Mouse (Mus musculus): ENCODE measurements around the gene Wwox. TPM values are rescaled to one million over a fixed set of nuclear protein-coding genes. Genes with fewer than 3 reads are reported as not detected.

Wwox gene
- polyA plus RNA-seq, 2 experiments, result 2.5 to 2.6 TPM

- no peak for DNase-seq (ENCODE audit: low read depth in 3 of 3, low spot score in 3 of 3)
- Histone ChIP-seq H3K4me2 (ENCODE audit: low read depth) (no peak overlapping the region), H3K27ac (no peak overlapping the region), H3K4me3 (ENCODE audit: insufficient read depth in 1 of 2, low read depth in 2 of 2, low read length in 2 of 2) (no peak overlapping the region), H3K4me1 (replicated peaks; ENCODE audit: control insufficient read depth in 2 of 2, insufficient read depth in 2 of 2, low read length in 1 of 2) (no peaks in the 10 kb centered on the region), H3K9ac (replicated peaks) (no peak overlapping the region), H3K36me3 (replicated peaks; ENCODE audit: control insufficient read depth, insufficient read depth, low read depth) (no peaks in the 10 kb centered on the region), H3K27me3 (ENCODE audit: control insufficient read depth, insufficient read depth, low read length) (no peaks in the 10 kb centered on the region), H3K9me3 (ENCODE audit: control insufficient read depth, low read length) (no peaks in the 10 kb centered on the region)
- 62% methylated on average over 8 of the region's 8 CpGs for WGBS (ENCODE audit: insufficient replicate concordance)
- ATAC-seq (ENCODE audit: insufficient read depth), result no peak
- TF ChIP-seq EP300 (IDR thresholded peaks at IDR 0.05; ENCODE audit: low read depth) (no peak), CTCF (IDR thresholded peaks at IDR 0.05; ENCODE audit: low read depth) (no peak)
Observed at GRCm38 (mm10) chr8:114956377-114957168, 517.1 kb downstream of the Wwox start.

GRCm38 (mm10) chr8:114958437-114959107 lies 519.1 kb downstream of the Wwox start:
- ATAC-seq (ENCODE audit: insufficient read depth), result no peak
- no peaks in the 10 kb centered on the region for H3K27me3 ChIP-seq (ENCODE audit: control insufficient read depth, insufficient read depth, low read length)
- no peaks in the 10 kb centered on the region for H3K36me3 ChIP-seq (replicated peaks; ENCODE audit: control insufficient read depth, insufficient read depth, low read depth)
- no peaks in the 10 kb centered on the region for H3K9me3 ChIP-seq (ENCODE audit: control insufficient read depth, low read length)
- no peak overlapping the region for H3K9ac ChIP-seq (replicated peaks)
- no peak overlapping the region for H3K27ac ChIP-seq
- H3K4me3 ChIP-seq (ENCODE audit: insufficient read depth in 1 of 2, low read depth in 2 of 2, low read length in 2 of 2), result no peak overlapping the region
- TF ChIP-seq CTCF (IDR thresholded peaks at IDR 0.05; ENCODE audit: low read depth), result no peak
- no peak for TF ChIP-seq EP300 (IDR thresholded peaks at IDR 0.05; ENCODE audit: low read depth)
- DNase-seq (ENCODE audit: low read depth in 3 of 3, low spot score in 3 of 3), result no peak
- no peak overlapping the region for H3K4me2 ChIP-seq (ENCODE audit: low read depth)
- WGBS (ENCODE audit: insufficient replicate concordance), result 69% methylated on average over 16 of the region's 16 CpGs
- no peaks in the 10 kb centered on the region for H3K4me1 ChIP-seq (replicated peaks; ENCODE audit: control insufficient read depth in 2 of 2, insufficient read depth in 2 of 2, low read length in 1 of 2)

DNA sequence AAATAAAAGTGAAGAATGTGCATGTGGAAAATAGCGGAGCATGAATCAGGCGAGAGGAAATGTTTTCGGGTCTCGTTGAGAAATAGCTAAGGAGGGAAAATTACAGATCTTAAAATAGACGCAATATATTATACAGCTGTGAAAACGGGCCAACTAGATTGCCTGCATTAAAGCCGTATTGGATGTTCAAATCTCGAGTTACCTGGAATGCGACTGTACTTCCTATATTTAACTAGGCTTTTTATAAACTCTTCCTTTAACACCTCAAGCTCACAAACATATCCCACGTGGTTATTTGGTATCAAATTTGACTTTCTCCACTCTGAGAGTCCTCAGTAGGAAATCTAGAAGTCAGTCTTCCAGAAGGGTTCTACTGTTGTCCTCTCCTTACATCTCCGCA lies 520.0 kb downstream of the Wwox start:
- Histone ChIP-seq H3K36me3 (replicated peaks; ENCODE audit: control insufficient read depth, insufficient read depth, low read depth) (no peaks in the 10 kb centered on the region), H3K27me3 (ENCODE audit: control insufficient read depth, insufficient read depth, low read length) (no peaks in the 10 kb centered on the region), H3K4me3 (ENCODE audit: insufficient read depth in 1 of 2, low read depth in 2 of 2, low read length in 2 of 2) (no peak overlapping the region), H3K27ac (no peak overlapping the region), H3K4me2 (ENCODE audit: low read depth) (no peak overlapping the region), H3K4me1 (replicated peaks; ENCODE audit: control insufficient read depth in 2 of 2, insufficient read depth in 2 of 2, low read length in 1 of 2) (no peaks in the 10 kb centered on the region), H3K9me3 (ENCODE audit: control insufficient read depth, low read length) (no peaks in the 10 kb centered on the region), H3K9ac (replicated peaks) (no peak overlapping the region)
- DNase-seq (ENCODE audit: low read depth in 3 of 3, low spot score in 3 of 3) (no peak), ATAC-seq (ENCODE audit: insufficient read depth) (no peak)
- 75% methylated on average over 11 of the region's 11 CpGs for WGBS (ENCODE audit: insufficient replicate concordance)
- no peak for TF ChIP-seq CTCF (IDR thresholded peaks at IDR 0.05; ENCODE audit: low read depth)
- no peak for TF ChIP-seq EP300 (IDR thresholded peaks at IDR 0.05; ENCODE audit: low read depth)

- no peak for ATAC-seq (ENCODE audit: insufficient read depth)
- 70% methylated on average over 1 of the region's 1 CpGs for WGBS (ENCODE audit: insufficient replicate concordance)
- H3K36me3 ChIP-seq (replicated peaks; ENCODE audit: control insufficient read depth, insufficient read depth, low read depth), result no peaks in the 10 kb centered on the region
- no peak overlapping the region for H3K4me3 ChIP-seq (ENCODE audit: insufficient read depth in 1 of 2, low read depth in 2 of 2, low read length in 2 of 2)
- H3K4me2 ChIP-seq (ENCODE audit: low read depth), result no peak overlapping the region
- DNase-seq (ENCODE audit: low read depth in 3 of 3, low spot score in 3 of 3), result no peak
- no peak overlapping the region for H3K27ac ChIP-seq
- no peaks in the 10 kb centered on the region for H3K4me1 ChIP-seq (replicated peaks; ENCODE audit: control insufficient read depth in 2 of 2, insufficient read depth in 2 of 2, low read length in 1 of 2)
- no peaks in the 10 kb centered on the region for H3K27me3 ChIP-seq (ENCODE audit: control insufficient read depth, insufficient read depth, low read length)
- TF ChIP-seq EP300 (IDR thresholded peaks at IDR 0.05; ENCODE audit: low read depth) (no peak), CTCF (IDR thresholded peaks at IDR 0.05; ENCODE audit: low read depth) (no peak)
- no peak overlapping the region for H3K9ac ChIP-seq (replicated peaks)
- no peaks in the 10 kb centered on the region for H3K9me3 ChIP-seq (ENCODE audit: control insufficient read depth, low read length)
Observed at GRCm38 (mm10) chr8:114962494-114962893, 523.0 kb downstream of the Wwox start.

GRCm38 (mm10) chr8:114963282-114963681 lies 523.8 kb downstream of the Wwox start:
- H3K36me3 ChIP-seq (replicated peaks; ENCODE audit: control insufficient read depth, insufficient read depth, low read depth), result no peaks in the 10 kb centered on the region
- ATAC-seq (ENCODE audit: insufficient read depth) (no peak), DNase-seq (ENCODE audit: low read depth in 3 of 3, low spot score in 3 of 3) (no peak)
- H3K9me3 ChIP-seq (ENCODE audit: control insufficient read depth, low read length), result no peaks in the 10 kb centered on the region
- TF ChIP-seq EP300 (IDR thresholded peaks at IDR 0.05; ENCODE audit: low read depth), result no peak
- no peak for TF ChIP-seq CTCF (IDR thresholded peaks at IDR 0.05; ENCODE audit: low read depth)
- H3K9ac ChIP-seq (replicated peaks), result no peak overlapping the region
- H3K27ac ChIP-seq, result no peak overlapping the region
- H3K27me3 ChIP-seq (ENCODE audit: control insufficient read depth, insufficient read depth, low read length), result no peaks in the 10 kb centered on the region
- H3K4me1 ChIP-seq (replicated peaks; ENCODE audit: control insufficient read depth in 2 of 2, insufficient read depth in 2 of 2, low read length in 1 of 2), result no peaks in the 10 kb centered on the region
- no peak overlapping the region for H3K4me2 ChIP-seq (ENCODE audit: low read depth)
- no peak overlapping the region for H3K4me3 ChIP-seq (ENCODE audit: insufficient read depth in 1 of 2, low read depth in 2 of 2, low read length in 2 of 2)
- WGBS (ENCODE audit: insufficient replicate concordance), result 54% methylated on average over 4 of the region's 4 CpGs

Measured in liver, embryonic 14.5 days (tissue).